Mouse (Mus musculus) C2C12 (cell line): ENCODE data around the gene Pou6f2.

Experiments used
- CEBPB ChIP-seq: IDR thresholded peaks from one replicate; pipeline ENCODE4 v1.6.1; 2011; ENCODE audit warnings: low read depth, mild to moderate bottlenecking, control low read depth, moderate library complexity
- CTCF ChIP-seq: IDR thresholded peaks from one replicate; pipeline ENCODE4 v1.5.1; 2011; ENCODE audit not compliant: control insufficient read depth, insufficient read depth, insufficient read length
- FOSL1 ChIP-seq: IDR thresholded peaks from one replicate; pipeline ENCODE4 v1.8.0; 2011; ENCODE audit warnings: mild to moderate bottlenecking, low read length; ENCODE audit not compliant: poor library complexity, insufficient read depth, severe bottlenecking
- MAX ChIP-seq: IDR thresholded peaks from one replicate; pipeline ENCODE4 v1.6.1; 2011; ENCODE audit warnings: mild to moderate bottlenecking, control low read depth
- MYOD1 ChIP-seq: IDR thresholded peaks from one replicate; pipeline ENCODE4 v1.6.1; 2011; ENCODE audit warnings: low read depth; ENCODE audit not compliant: control insufficient read depth, insufficient read length
- MYOG ChIP-seq: IDR thresholded peaks from one replicate; pipeline ENCODE4 v1.6.1; 2011; ENCODE audit not compliant: control insufficient read depth, insufficient read length; ENCODE audit errors: extremely low read depth
- USF1 ChIP-seq: IDR thresholded peaks from one replicate; pipeline ENCODE4 v1.6.1; 2011; ENCODE audit warnings: low read depth, mild to moderate bottlenecking, control low read depth, moderate library complexity

DNA sequence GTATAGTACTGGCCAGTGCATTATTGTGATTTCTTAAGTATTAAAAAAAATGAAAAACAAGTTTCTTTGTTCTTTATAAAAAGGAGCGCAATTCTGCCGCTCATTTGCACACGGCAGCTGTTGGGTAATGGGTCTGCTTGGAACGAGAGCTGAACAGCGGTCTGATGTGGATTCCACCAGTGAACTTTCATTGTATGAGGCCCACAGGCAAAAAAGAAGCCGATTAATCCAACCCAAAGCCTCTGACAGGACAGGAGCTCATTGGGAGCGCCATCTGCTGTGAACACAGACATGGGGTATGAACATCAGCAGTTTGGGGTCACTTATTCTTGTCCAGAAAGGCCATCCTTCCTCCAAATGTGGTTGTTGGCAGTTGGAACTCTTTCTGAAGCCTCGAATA, 84.9 kb downstream of the Pou6f2 start:
- TF ChIP-seq CTCF: no peak
- no peak for TF ChIP-seq MYOD1
- TF ChIP-seq CEBPB: no peak
- TF ChIP-seq MAX: no peak
- TF ChIP-seq USF1: no peak
- TF ChIP-seq MYOG: no peak
- no peak for TF ChIP-seq FOSL1
